Mouse (Mus musculus) left cerebral cortex, postnatal 36 days (tissue): ENCODE data around the gene Sapcd2. TPM values are rescaled to one million over a fixed set of nuclear protein-coding genes. Genes with fewer than 3 reads are reported as not detected.
"Not testable (repeated sequence)": the region's sequence is repeated elsewhere in the genome, so short reads cannot be mapped to it uniquely, and the experiment has no call there.

Source experiments
- DNase-seq, 2 experiments: peaks; one replicate each; pipeline ENCODE4 v3.0.0; 2021 to 2022; ENCODE audit warnings: low spot score in 2 of 2, mixed read lengths in 1 of 2
- intact Hi-C: fragments of 180-260 bp; cut with DNase I; formaldehyde crosslinking; loops from one replicate; pipeline ENCODE4 v1.15.1; 2025
- total RNA-seq, 2 experiments: library from RNA; stranded (reverse); gene quantifications; 2 replicates each; pipeline ENCODE4 v1.2.3; 2021

The Sapcd2 gene
- total RNA-seq, 2 experiments from 2014 or later: 2.7 to 4.1 TPM

DNA sequence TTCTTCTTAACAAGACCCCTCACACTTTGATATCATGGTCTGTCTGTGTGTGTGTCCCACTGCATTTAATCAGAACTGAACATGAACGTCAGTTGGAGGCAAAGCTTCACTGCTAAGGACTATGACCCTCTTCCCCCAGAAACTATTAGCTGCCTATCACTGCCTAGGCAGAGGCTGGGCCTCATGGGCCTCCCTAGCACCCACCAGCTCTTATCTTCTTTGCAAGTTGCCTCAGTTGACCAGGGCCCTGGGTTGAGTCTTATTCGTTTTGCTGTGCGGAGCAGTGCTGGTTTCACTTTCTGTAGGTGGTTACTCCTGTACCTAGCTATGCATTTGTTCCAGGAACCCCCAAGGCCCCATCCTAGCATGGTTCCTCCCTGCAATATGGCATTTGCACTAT is 2.1 kb upstream of the Sapcd2 start:
- no peak for DNase-seq
- intact Hi-C loops: no loop called here

DNA sequence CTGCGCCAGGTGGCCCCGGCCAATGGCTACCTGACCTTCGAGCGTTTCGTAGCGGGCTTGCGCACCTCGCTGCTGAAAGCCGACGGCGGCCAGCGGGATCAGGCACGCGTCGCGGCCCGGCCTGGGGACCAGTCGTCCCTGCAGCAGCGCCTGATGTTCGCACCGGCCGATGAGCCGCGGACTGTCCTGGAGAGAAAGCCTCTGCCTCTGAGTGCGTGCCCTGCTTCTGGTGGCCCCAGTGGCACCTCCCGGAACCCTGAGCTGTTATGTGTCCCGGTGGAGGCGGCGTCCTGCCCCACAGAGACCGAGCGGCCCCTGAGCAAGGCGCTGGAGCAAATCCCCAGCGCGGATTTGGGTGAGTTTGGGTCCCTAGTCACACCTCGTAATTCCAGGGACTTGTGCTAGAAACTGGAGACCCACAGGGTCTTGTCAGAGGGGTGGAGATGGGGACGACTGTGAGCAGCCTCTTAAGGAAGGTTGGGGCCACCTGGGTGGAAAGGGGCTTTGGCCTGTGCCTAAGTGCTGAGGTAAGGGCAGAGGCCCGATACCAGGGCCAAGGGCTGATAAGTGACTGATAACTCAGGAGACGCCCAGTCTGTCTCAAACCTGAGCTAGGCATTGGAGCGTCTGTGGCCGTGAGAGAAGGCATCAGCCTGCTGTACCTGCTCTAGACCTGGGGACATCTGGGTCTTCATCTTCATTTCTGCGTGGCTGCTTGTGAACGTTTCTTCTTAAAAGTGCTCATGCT is 697 bp downstream of the Sapcd2 start:
- intact Hi-C loops: no loop called here
- no peak for DNase-seq

DNA sequence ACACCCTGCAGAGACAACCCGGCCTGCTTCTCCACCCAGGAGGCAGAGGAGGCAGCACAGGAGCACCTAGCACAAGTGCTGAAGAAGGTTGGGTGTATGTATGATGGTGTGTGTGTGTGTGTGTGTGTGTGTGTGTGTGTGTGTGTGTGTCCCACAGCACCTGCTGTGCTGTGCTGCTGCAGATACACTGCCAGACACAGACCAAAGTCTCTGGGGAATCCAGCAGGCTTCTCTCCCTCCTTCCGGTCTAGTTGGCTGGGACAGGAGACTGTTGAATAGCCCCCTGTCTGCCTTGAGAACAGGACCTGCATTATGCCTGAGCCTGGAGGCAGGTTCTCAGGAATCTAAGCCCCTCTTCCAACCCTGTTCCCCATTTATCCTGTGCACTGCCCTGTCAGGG is 1.3 kb downstream of the Sapcd2 start:
- intact Hi-C loops: no loop called here
- no peak for DNase-seq

DNA sequence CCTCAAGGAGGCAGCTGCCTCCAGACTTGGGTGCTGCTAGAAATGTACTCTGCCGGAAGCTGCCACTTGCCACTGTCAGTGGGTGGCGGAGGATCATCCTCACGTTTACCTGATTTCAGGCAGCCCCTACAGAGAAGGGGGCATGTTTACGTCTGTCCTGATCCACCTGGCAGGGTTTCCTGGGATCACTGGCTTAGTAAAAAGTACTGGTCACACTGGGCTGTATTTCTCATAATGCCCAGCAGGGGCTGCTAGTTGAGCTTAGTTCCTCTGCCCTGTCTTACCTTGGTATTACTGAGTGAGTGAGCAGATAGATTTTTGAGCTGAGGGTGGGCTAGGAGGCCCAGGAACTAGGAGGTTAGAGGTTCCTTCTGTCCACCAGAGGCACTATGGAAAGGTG is 4.5 kb downstream of the Sapcd2 start:
- intact Hi-C loops: no loop called here
- no peak for DNase-seq

DNA sequence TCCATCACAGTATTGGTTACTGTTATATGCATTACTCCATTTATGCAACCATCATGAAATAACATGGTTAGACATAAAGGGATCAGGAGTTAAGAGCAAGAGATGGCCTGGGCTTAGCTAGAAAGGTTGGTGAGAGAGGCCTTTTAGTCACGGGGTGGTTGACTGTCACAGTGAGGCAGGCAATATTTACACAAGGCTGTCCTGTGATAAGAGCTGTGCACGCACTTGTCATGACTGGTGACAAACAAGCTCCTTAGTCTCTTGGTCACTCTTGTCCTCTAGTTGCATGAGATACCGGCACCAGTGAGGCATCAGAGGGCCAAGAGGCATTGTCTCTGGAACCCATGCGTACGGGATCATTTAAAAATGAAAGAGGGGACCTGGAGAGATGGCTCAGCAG is 12.4 kb downstream of the Sapcd2 start:
- intact Hi-C loops: no loop called here
- no peak for DNase-seq

DNA sequence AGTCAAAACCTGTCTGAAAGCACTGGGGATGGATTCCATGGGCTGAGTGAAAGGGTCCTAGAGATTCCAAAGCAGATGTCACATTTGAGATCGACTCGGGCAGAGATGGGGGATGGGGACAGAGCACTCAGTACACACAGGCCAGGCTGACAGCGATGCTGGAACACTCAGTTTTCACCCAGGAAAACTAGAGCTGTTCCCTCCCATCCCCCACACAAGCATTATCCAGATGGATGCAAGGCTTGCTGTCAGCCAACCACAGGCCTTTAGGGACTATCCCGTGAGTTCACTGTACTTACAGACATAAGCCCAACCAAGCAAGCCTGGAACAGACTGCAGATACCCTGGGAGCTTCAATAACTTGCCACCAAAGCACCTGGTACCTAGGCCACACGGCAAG is 19.1 kb downstream of the Sapcd2 start:
- intact Hi-C loops: no loop called here
- no peak for DNase-seq

DNA sequence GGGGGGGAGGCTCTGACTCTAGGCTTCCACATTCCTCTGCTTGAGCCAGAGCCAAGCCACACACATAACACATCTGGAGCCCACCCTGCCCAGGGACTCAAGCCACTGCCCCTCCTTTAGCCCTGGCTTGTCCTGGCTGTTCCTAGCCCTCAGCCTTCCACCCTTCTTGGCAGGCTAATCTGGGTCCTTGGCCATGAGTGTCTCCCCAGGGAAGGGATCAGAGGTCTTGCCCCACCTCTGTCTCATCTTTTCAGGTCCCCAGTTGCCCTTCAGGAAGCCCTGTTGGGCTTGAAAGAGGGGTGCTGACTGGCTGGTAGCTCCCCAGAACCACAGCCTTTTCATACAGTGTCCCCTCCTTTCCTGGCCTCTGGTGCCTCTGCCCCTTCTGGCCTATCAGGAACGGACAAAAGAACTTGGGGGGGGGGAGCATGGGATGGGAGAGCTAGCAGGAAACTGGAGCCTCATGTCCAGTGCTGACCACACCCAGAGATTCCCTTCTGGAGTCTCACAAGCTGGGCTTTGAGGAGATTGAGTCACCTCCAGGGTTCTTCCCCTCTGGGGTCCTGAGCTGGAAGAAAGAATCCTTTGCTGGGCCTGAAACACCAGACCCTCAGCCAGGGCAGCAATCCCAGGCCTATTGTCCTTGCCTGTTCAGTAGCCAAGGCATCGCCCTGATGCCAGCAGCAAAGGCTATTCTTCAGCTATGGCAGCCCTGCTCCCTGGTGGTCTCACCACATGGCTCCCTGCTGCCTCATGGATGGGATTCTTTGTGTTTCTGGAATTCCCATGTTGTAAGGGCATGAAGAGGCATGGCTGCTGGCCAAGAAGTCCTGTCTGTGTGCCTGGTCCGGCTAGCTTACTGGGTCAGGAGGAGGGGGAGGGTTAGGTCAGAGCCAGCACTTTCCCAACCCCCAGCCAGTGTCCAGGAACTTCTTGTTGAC is 22.4 kb downstream of the Sapcd2 start:
- peak in 1 of 2 experiments; percentile 21 for DNase-seq
- intact Hi-C loops: no loop called here

DNA sequence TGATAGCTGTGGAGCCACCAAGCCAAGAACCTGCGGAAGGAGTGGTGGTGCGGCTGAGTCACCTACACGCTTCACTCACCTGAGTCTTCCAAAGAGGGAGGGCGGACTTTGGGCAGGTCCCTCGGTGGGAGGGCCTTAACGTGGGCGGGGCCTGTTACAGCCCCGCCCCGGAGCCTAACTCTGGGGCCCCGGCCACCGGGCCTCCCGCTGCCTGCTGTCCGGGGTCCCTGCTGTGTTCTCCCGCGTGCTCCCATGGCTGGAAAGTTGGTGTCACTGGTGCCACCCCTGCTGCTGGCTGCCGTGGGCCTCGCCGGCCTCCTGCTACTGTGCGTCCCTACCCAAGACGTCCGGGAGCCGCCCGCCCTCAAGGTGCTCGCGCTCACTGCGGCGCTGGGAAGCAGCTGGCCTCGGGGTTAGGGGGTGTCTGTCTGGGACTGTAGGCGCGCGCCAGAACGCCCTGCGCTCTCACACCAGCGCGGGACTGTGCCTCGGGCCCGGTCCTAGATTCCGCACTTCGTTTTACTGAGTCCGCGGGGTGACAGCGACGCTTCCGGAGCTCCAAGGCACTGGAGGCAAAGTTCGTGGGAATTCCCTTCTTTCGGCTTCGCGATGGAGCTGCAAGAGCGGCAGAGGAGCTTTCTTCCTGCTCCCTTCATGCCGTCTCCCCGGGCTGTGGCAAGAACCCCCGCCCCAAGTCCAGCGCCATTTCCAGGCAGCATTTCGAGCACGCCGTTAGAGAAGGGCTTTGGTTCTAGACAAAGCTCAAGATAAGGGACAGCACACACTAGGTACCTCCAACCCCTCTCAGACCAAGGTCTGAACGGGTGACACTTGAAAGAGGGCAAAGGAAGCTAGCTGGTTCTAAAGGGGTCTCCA is 23.8 kb downstream of the Sapcd2 start, which contains the start of gene Entpd2:
Entpd2 (plus strand) TSS at position 154 of the 876 bp plus-strand sequence.
- intact Hi-C loops: no loop called here
- DNase-seq: no peak

DNA sequence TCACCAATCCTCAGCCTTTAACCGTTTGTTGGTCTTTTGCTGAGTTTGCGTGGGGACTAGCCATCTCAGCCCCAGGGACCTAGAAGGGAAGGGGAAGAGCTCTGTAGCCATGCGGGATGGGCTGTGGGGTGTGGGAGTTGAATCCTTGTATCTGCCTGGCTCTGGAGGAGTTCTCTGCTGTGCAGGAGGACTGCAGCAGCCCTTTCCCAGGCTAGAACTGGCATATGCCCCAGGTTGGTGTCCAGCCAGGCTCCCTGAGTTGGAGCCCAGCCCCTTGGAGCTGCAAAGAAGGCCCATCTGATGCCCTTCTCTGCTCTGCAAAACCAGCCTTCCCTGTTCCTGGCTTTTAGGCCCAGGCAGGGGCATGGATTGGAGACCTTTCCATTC is 24.5 kb downstream of the Sapcd2 start:
- DNase-seq: no peak
- intact Hi-C loops: no loop called here

DNA sequence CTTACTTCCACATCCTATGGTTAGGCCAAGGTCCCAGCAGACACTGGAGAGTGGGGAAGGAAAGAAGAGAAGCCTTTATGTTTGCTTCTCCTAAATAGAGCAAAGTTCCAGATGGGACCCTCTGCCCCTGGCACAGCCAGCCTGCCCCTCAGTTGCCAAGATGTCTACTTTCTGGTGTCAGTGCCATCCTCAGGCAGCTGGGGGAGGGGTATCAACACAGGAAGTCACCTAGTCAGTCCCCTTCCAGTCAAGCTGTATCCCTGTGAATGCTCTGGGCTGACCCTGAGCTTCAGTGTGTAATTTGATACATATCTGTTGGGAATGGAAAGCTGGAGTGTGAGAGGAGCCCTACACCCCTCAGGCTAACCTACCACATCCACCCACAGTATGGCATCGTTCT is 24.9 kb downstream of the Sapcd2 start:
- intact Hi-C loops: no loop called here
- DNase-seq: no peak

DNA sequence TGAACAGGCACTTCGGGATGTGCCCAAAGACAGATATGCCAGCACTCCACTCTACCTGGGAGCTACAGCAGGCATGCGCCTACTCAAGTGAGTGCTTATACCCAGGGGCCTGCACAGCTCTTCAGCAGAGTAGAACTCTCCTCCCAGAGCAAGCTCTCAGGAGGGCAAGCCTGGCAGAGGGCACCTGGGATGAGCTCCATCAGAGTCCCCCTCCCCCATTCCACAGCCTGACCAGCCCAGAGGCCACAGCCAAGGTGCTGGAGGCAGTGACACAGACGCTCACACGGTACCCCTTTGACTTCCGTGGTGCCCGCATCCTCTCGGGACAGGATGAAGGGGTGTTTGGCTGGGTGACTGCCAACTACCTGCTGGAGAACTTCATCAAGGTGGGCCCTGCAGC is 25.9 kb downstream of the Sapcd2 start:
- DNase-seq: no peak
- intact Hi-C loops: no loop called here

DNA sequence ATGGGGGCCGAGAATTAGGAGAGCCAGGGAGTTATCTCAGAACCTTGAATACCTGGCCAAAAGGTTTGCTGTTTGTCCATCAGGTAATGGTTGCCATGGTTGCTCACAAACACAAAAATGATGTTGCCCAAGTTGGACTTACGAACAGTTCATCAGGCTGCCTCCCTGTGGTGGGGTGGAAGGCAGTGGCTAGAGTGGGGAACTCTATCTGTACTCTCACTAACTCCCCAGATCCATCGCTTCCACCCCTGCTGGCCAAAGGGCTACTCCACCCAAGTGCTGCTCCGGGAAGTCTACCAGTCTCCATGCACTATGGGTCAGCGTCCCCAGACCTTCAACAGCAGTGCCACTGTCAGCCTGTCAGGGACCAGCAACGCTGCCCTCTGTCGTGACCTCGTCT is 26.9 kb downstream of the Sapcd2 start, which contains the start of gene Npdc1:
Npdc1 (plus strand) TSS at position 301 of the 400 bp plus-strand sequence.
- no peak for DNase-seq
- intact Hi-C loops: no loop called here

DNA sequence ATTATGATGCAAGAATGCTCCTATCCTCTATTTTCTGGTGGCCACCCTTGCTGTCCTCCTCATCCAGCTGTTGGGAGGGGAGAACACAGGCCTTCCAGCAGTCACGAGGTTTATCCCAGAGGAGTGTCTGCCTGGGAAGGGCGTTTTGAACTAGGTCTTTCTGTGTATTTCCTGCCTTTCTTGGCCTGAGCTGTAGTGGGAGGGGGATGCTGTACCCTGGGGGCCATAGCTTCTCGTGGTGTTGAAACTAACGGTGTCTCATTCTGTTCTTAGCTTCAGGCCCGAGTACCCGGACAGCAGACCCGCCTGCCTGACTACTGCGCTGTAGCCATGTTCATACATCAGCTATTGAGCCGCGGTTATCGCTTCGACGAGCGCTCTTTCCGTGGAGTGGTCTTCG is 28.2 kb downstream of the Sapcd2 start:
- intact Hi-C loops: loop anchor here (5.0 kb wide), 1 partner anchor 123 kb away; no protein-coding TSS in a partner anchor
- no peak for DNase-seq

DNA sequence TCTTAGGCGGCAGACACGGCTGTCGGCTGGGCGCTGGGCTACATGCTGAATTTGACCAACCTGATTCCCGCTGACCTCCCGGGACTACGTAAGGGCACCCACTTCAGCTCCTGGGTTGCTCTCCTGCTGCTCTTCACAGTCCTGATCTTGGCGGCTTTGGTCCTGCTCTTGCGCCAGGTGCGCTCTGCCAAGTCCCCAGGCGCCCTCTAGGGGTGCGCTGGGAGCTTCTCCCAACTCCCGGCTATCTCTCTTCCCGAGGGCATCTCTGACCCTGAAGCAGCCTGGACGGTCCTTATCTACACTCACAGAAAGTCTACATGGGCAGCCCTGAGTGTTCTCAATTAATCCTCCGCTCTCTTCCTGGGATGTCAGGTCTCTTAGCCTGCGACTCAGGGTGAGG is 28.6 kb downstream of the Sapcd2 start:
- peak; percentile 40 to 64 for DNase-seq
- intact Hi-C loops: loop anchor here (5.0 kb wide), 1 partner anchor 123 kb away; no protein-coding TSS in a partner anchor

DNA sequence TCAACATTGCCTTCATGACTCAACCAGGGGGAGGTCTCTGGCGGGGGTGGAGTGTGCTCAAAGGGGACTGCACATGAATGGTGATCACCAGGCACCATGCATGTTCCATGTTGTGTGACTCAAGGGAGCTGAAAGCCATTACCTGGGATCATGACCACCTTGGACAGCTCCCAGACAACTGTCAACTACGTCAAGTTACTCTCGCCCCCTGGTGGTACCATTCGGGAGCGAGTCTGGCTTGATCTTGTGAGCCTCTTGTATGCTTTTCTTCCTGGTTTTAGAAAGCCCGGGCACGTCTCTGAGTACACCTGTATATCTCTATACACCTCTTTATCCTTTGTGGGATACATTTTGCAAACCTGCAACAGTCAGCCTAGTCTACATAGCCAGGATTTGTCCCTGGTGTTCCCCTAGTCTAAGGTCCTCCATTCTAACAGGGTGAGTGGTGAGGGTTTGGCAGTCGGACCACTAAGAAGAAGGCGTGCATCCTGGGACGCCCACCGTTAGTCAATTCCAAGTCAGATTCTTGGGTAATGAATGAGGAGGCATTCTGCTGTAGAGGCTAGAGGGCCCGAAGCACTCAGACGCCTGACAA is 30.4 kb downstream of the Sapcd2 start:
- peak; percentile 41 to 62 for DNase-seq
- intact Hi-C loops: loop anchor here (5.0 kb wide), 1 partner anchor 125 kb away; no protein-coding TSS in a partner anchor

DNA sequence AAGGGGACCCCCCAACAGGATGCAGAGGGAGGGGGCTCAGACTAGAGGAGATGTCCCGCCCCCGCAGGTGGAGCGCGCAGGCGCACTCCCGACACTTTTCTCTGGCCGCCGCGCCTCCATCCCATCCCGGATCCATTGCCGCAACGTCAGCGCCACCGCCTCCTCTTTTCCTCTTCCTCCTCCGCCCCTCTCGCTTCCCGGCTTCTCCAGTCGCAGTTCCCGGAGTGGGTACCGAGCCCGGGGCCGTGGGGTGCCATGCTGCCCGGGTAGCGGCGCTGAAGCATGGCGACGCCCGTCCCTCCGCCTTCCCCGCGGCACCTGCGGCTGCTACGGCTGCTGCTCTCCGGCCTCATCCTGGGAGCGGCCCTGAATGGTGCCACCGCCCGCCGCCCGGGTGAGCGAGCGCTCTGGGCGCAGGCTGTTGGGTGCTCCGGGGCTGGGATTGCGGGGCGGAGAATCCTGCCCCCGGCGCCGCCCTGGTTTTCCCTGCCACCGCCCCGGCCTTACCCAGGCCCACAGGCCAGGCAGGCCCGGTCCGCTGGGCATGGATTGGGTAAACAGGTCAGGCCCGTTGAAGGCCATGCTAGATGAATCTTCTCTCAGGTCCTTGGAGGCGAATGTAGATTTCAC is 31.0 kb downstream of the Sapcd2 start:
- intact Hi-C loops: loop anchor here (1.0 to 5.0 kb wide), 2 partner anchors 84 to 126 kb away; partner anchors contain the start of gene Grin1

DNA sequence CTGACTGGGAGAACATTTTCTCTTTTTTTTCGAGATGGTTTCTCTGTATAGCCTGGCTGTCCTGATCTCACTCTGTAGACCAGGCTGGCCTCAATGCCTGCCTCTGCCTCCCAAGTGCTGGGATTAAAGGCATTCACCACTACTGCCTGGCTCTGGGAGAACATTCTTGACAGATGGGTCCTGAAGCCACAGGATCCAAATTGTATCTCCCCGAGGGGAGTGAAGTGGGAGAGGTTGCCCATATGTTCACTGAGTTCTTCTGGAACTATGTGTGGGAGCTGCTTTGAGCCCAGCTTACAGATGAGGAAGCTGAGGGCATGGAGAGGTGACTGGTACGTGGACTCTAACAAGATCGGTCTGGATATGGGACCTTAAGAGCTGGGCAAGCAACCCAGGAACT is 31.9 kb downstream of the Sapcd2 start:
- no peak for DNase-seq
- intact Hi-C loops: loop anchor here (1.0 to 5.0 kb wide), 2 partner anchors 85 to 127 kb away; partner anchors contain the start of gene Grin1

More for the DNA sequence above, 31.0 kb downstream of the Sapcd2 start:
- peak; percentile 91 to 93 for DNase-seq

DNA sequence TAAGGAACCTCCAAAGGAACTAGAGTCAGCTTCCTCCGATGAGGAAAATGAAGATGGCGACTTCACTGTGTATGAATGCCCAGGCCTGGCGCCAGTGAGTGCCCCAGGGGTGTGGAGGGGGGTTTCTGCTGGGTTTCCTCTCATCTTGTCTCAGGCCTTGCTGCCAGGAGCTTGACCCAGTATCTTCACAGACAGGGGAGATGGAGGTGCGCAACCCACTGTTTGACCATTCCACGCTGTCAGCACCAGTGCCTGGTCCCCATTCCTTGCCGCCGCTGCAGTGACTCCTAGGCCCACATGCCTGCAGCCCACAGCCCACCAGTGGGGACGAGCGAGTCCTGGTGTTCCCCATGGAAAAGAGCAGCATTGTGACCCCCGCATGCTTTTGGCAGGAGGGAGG is 36.8 kb downstream of the Sapcd2 start:
- intact Hi-C loops: no loop called here
- no peak for DNase-seq

DNA sequence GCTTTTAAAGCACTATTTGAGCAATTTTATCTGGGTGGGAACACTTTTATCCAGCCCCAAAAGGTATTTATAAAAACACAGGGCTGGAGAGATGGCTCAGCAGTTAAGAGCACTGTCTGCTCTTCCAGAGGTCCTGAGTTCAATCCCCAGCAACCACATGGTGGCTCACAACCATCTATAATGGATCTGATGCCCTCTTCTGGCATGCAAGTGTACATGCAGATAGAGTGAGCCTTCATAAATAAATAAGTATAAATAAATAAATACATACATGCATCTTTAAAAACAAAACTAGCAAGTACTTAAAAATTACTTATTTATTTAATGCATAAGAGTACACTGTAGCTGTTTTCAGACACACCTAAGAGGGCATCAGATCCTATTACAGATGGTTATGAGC is 41.3 kb downstream of the Sapcd2 start:
- DNase-seq, intact Hi-C loops: not testable (repeated sequence)
